Mouse (Mus musculus): ENCODE measurements around the gene Klf12. TPM values are rescaled to one million over a fixed set of nuclear protein-coding genes. Genes with fewer than 3 reads are reported as not detected.

The Klf12 gene
- polyA plus RNA-seq, 1 experiment from 2014 or later, result 29.6 TPM

DNA sequence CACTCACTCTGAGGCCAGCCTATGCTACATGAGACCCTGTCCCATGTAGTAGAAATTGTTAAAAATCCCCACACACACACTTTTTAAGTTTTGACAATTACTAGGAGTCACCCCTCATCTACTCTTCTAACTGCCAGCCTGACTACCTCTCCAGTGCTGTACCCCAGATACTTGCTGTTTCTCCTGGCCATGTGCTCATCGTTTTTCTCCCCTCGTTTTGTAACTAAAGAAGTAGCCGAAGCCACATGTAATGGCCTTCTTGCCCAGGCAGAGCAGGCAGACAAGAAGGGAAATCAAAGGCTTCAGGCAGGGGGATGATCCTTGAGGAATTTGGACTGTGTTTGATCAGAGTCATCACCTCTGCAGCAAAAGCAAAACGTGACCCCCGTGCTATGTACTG, 274.0 kb downstream of the Klf12 start:
- H3K4me1 ChIP-seq (replicated peaks; ENCODE audit: control insufficient read depth, insufficient read depth, low read length), result no peaks in the 10 kb centered on the region
- H3K9ac ChIP-seq (ENCODE audit: low read depth, low read length), result no peak overlapping the region
- no peak overlapping the region for H3K4me2 ChIP-seq (replicated peaks; ENCODE audit: low read depth, low read length)
- 71% methylated on average over 5 of the region's 5 CpGs for WGBS
- H3K4me3 ChIP-seq (ENCODE audit: low read depth, low read length), result no peak overlapping the region
- no peaks in the 10 kb centered on the region for H3K36me3 ChIP-seq (ENCODE audit: control insufficient read depth, insufficient read depth, low read length)
- H3K27ac ChIP-seq (ENCODE audit: low read depth, low read length), result no peak overlapping the region
- no peaks in the 10 kb centered on the region for H3K9me3 ChIP-seq (ENCODE audit: control insufficient read depth, low read length)
- H3K27me3 ChIP-seq (ENCODE audit: control insufficient read depth, insufficient read depth, low read length), result no peaks in the 10 kb centered on the region
- no peak for DNase-seq (ENCODE audit: low spot score)
- ATAC-seq (ENCODE audit: low FRiP score), result no peak

GRCm38 (mm10) chr14:100009790-100010382, 274.6 kb downstream of the Klf12 start:
- H3K9ac ChIP-seq (ENCODE audit: low read depth, low read length), result no peak overlapping the region
- ATAC-seq (ENCODE audit: low FRiP score) (peak; percentile 51; the same call in 1 of the 2 replicates), DNase-seq (ENCODE audit: low spot score) (peak; percentile 73)
- no peaks in the 10 kb centered on the region for H3K27me3 ChIP-seq (ENCODE audit: control insufficient read depth, insufficient read depth, low read length)
- H3K4me1 ChIP-seq (replicated peaks; ENCODE audit: control insufficient read depth, insufficient read depth, low read length), result no peaks in the 10 kb centered on the region
- H3K4me3 ChIP-seq (ENCODE audit: low read depth, low read length), result no peak overlapping the region
- no peaks in the 10 kb centered on the region for H3K36me3 ChIP-seq (ENCODE audit: control insufficient read depth, insufficient read depth, low read length)
- no peak overlapping the region for H3K4me2 ChIP-seq (replicated peaks; ENCODE audit: low read depth, low read length)
- 45% methylated on average over 4 of the region's 4 CpGs for WGBS
- H3K27ac ChIP-seq (ENCODE audit: low read depth, low read length), result no peak overlapping the region
- no peaks in the 10 kb centered on the region for H3K9me3 ChIP-seq (ENCODE audit: control insufficient read depth, low read length)

DNA sequence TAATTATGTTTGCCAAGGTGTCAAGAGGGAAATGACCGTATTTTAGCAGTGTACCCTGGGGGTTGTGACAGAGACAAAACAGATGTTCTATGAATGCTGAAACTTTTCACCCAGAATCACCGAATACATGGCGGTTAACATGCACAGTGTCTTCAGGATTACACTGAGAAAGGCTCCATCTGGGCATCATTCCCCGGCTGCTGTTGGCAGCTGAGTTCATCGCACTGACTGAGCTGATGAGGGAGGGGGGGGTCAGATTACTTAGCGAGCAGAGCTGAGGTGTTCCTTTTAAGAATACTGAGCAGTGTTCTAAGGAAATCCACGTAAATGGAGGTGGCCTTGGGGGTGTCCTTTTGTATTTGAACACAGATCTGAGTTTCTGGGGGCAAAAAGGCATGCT, 301.0 kb downstream of the Klf12 start:
- Histone ChIP-seq H3K4me1 (replicated peaks; ENCODE audit: control insufficient read depth, insufficient read depth, low read length) (no peaks in the 10 kb centered on the region), H3K4me2 (replicated peaks; ENCODE audit: low read depth, low read length) (no peak overlapping the region), H3K9ac (ENCODE audit: low read depth, low read length) (no peak overlapping the region), H3K27ac (ENCODE audit: low read depth, low read length) (no peak overlapping the region), H3K36me3 (ENCODE audit: control insufficient read depth, insufficient read depth, low read length) (no peaks in the 10 kb centered on the region), H3K9me3 (ENCODE audit: control insufficient read depth, low read length) (no peaks in the 10 kb centered on the region), H3K27me3 (ENCODE audit: control insufficient read depth, insufficient read depth, low read length) (no peaks in the 10 kb centered on the region), H3K4me3 (ENCODE audit: low read depth, low read length) (no peak overlapping the region)
- 68% methylated on average over 7 of the region's 7 CpGs for WGBS
- DNase-seq (ENCODE audit: low spot score), result no peak
- ATAC-seq (ENCODE audit: low FRiP score), result no peak

- H3K9me3 ChIP-seq (ENCODE audit: control insufficient read depth, low read length), result no peaks in the 10 kb centered on the region
- no peak overlapping the region for H3K27ac ChIP-seq (ENCODE audit: low read depth, low read length)
- no peaks in the 10 kb centered on the region for H3K27me3 ChIP-seq (ENCODE audit: control insufficient read depth, insufficient read depth, low read length)
- H3K4me2 ChIP-seq (replicated peaks; ENCODE audit: low read depth, low read length), result no peak overlapping the region
- DNase-seq (ENCODE audit: low spot score) (no peak), ATAC-seq (ENCODE audit: low FRiP score) (no peak)
- WGBS, result 91% methylated on average over 3 of the region's 3 CpGs
- no peak overlapping the region for H3K4me3 ChIP-seq (ENCODE audit: low read depth, low read length)
- H3K9ac ChIP-seq (ENCODE audit: low read depth, low read length), result no peak overlapping the region
- H3K36me3 ChIP-seq (ENCODE audit: control insufficient read depth, insufficient read depth, low read length), result no peaks in the 10 kb centered on the region
- no peaks in the 10 kb centered on the region for H3K4me1 ChIP-seq (replicated peaks; ENCODE audit: control insufficient read depth, insufficient read depth, low read length)
These were observed 303.3 kb downstream of the Klf12 start for GRCm38 (mm10) chr14:99981209-99981608.

GRCm38 (mm10) chr14:99967920-99968319, 316.6 kb downstream of the Klf12 start:
- no peaks in the 10 kb centered on the region for H3K9me3 ChIP-seq (ENCODE audit: control insufficient read depth, low read length)
- no peak overlapping the region for H3K27ac ChIP-seq (ENCODE audit: low read depth, low read length)
- H3K4me2 ChIP-seq (replicated peaks; ENCODE audit: low read depth, low read length), result no peak overlapping the region
- H3K4me3 ChIP-seq (ENCODE audit: low read depth, low read length), result no peak overlapping the region
- WGBS, result 84% methylated on average over 4 of the region's 4 CpGs
- no peaks in the 10 kb centered on the region for H3K4me1 ChIP-seq (replicated peaks; ENCODE audit: control insufficient read depth, insufficient read depth, low read length)
- ATAC-seq (ENCODE audit: low FRiP score) (no peak), DNase-seq (ENCODE audit: low spot score) (no peak)
- H3K36me3 ChIP-seq (ENCODE audit: control insufficient read depth, insufficient read depth, low read length), result no peaks in the 10 kb centered on the region
- H3K27me3 ChIP-seq (ENCODE audit: control insufficient read depth, insufficient read depth, low read length), result no peaks in the 10 kb centered on the region
- no peak overlapping the region for H3K9ac ChIP-seq (ENCODE audit: low read depth, low read length)

- H3K36me3 ChIP-seq (ENCODE audit: control insufficient read depth, insufficient read depth, low read length), result no peaks in the 10 kb centered on the region
- 93% methylated on average over 10 of the region's 10 CpGs for WGBS
These were observed 323.8 kb downstream of the Klf12 start for GRCm38 (mm10) chr14:99960500-99961229.

DNA sequence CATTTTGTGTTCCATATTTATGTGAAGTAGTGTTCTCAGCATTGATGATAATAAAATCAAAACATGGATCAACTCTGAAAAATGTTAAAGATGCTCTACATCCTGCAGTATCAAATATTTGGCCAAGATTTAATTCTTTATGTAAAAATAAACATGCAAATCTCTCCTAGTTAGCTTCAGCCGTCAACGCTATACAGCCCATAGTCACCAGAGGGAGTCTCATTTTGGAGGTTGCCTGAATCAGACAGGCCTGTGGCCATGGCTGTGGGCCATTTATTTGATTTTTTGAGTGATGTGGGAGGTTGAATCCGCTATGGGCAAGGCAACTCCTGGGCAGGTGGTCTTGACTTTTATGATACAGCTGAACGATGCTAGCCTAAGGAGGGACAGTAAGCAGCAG, 329.3 kb downstream of the Klf12 start:
- no peak overlapping the region for H3K27ac ChIP-seq (ENCODE audit: low read depth, low read length)
- WGBS, result 93% methylated on average over 4 of the region's 4 CpGs
- ATAC-seq (ENCODE audit: low FRiP score), result no peak

More at GRCm38 (mm10) chr14:99960500-99961229, 323.8 kb downstream of the Klf12 start:
- no peaks in the 10 kb centered on the region for H3K27me3 ChIP-seq (ENCODE audit: control insufficient read depth, insufficient read depth, low read length)
- no peak overlapping the region for H3K4me2 ChIP-seq (replicated peaks; ENCODE audit: low read depth, low read length)
- ATAC-seq (ENCODE audit: low FRiP score) (no peak), DNase-seq (ENCODE audit: low spot score) (no peak)
- H3K9me3 ChIP-seq (ENCODE audit: control insufficient read depth, low read length), result no peaks in the 10 kb centered on the region
- no peaks in the 10 kb centered on the region for H3K4me1 ChIP-seq (replicated peaks; ENCODE audit: control insufficient read depth, insufficient read depth, low read length)
- no peak overlapping the region for H3K9ac ChIP-seq (ENCODE audit: low read depth, low read length)
- H3K27ac ChIP-seq (ENCODE audit: low read depth, low read length), result no peak overlapping the region
- H3K4me3 ChIP-seq (ENCODE audit: low read depth, low read length), result no peak overlapping the region

GRCm38 (mm10) chr14:99944221-99945108, 340.0 kb downstream of the Klf12 start:
- H3K4me1 ChIP-seq (replicated peaks; ENCODE audit: control insufficient read depth, insufficient read depth, low read length), result peaks cover 6% of the 10 kb centered on the region
- ATAC-seq (ENCODE audit: low FRiP score), result peak; percentile 85
- no peaks in the 10 kb centered on the region for H3K36me3 ChIP-seq (ENCODE audit: control insufficient read depth, insufficient read depth, low read length)
- H3K9me3 ChIP-seq (ENCODE audit: control insufficient read depth, low read length), result no peaks in the 10 kb centered on the region
- H3K27ac ChIP-seq (ENCODE audit: low read depth, low read length), result peak overlapping the region; percentile 37; the same call in 1 of the 2 replicates
- no peak overlapping the region for H3K4me3 ChIP-seq (ENCODE audit: low read depth, low read length)
- DNase-seq (ENCODE audit: low spot score), result peak; percentile 44
- H3K27me3 ChIP-seq (ENCODE audit: control insufficient read depth, insufficient read depth, low read length), result no peaks in the 10 kb centered on the region
- H3K9ac ChIP-seq (ENCODE audit: low read depth, low read length), result no peak overlapping the region
- WGBS, result 61% methylated on average over 17 of the region's 17 CpGs
- H3K4me2 ChIP-seq (replicated peaks; ENCODE audit: low read depth, low read length), result no peak overlapping the region

More for the DNA sequence above, 329.3 kb downstream of the Klf12 start:
- H3K4me3 ChIP-seq (ENCODE audit: low read depth, low read length), result no peak overlapping the region
- no peaks in the 10 kb centered on the region for H3K27me3 ChIP-seq (ENCODE audit: control insufficient read depth, insufficient read depth, low read length)
- no peak overlapping the region for H3K4me2 ChIP-seq (replicated peaks; ENCODE audit: low read depth, low read length)
- H3K9me3 ChIP-seq (ENCODE audit: control insufficient read depth, low read length), result no peaks in the 10 kb centered on the region
- no peak overlapping the region for H3K9ac ChIP-seq (ENCODE audit: low read depth, low read length)
- no peaks in the 10 kb centered on the region for H3K4me1 ChIP-seq (replicated peaks; ENCODE audit: control insufficient read depth, insufficient read depth, low read length)
- no peak for DNase-seq (ENCODE audit: low spot score)
- no peaks in the 10 kb centered on the region for H3K36me3 ChIP-seq (ENCODE audit: control insufficient read depth, insufficient read depth, low read length)
